Mouse (Mus musculus): Measurements from ENCODE around the gene 4930535I16Rik. TPM values are rescaled to one million over a fixed set of nuclear protein-coding genes. Genes with fewer than 3 reads are reported as not detected.

The 4930535I16Rik gene
- polyA plus RNA-seq (2015; fragmentation: Nextera tagmentation; extraction: Ambion mirVana): not detected in 2 replicates

DNA sequence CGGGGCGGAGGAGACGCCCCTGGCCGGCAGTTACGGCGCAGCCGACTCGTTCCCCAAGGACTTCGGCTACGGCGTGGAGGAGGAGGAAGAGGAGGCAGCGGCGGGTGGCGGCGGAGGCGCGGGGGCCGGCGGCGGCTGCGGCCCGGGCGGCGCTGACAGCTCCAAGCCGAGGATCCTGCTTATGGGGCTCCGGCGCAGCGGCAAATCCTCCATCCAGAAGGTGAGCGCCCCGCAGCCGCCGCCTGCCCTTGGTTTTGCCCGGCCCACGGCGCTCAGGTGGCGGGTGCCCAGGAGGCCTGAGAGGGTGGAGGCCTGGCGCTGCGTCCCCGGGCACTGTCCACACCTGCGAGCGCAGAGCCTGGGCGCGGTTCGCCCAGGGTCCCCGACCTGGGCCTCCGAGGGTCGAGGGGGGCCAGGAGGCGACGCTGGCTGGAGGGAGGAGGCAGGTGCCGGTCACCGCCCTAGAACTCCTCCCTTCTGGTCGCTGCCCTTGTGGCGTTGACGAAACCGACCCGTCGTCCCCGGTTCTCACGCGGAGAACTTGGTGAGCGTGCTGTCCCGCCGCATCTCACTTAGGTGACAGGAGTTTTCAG is at the start of gene 4930535I16Rik:
TSS of gene 4930535I16Rik (minus strand) at position 475 of the 593 bp plus-strand sequence.
- under 1% methylated on average over 42 of the region's 63 CpGs for WGBS
- H3K27me3 ChIP-seq (replicated peaks; ENCODE audit: control insufficient read depth, insufficient read depth, low read length): no peaks in the 10 kb centered on the region
- peak within 1 kb of the TSS; percentile 96 for H3K4me3 ChIP-seq (ENCODE audit: low read depth, low read length)
- H3K9me3 ChIP-seq (ENCODE audit: control insufficient read depth): no peaks in the 10 kb centered on the region
- H3K9ac ChIP-seq (ENCODE audit: low read depth, low read length): peak within 1 kb of the TSS; percentile 94
- H3K36me3 ChIP-seq (ENCODE audit: control insufficient read depth, insufficient read depth): peaks cover 20% of the 10 kb centered on the region
- H3K27ac ChIP-seq (ENCODE audit: low read depth, low read length): peak within 1 kb of the TSS; percentile 94
- H3K4me2 ChIP-seq (replicated peaks; ENCODE audit: low read depth): peak within 1 kb of the TSS; percentile 88
- peak; percentile 60 for ATAC-seq
- no peak for TF ChIP-seq CTCF (IDR thresholded peaks at IDR 0.05; ENCODE audit: low read depth)
- H3K4me1 ChIP-seq (replicated peaks; ENCODE audit: control insufficient read depth, insufficient read depth, low read length): 0 out of 2 replicates have a peak, but pooled peaks cover 4% of the 10 kb centered on the region

DNA sequence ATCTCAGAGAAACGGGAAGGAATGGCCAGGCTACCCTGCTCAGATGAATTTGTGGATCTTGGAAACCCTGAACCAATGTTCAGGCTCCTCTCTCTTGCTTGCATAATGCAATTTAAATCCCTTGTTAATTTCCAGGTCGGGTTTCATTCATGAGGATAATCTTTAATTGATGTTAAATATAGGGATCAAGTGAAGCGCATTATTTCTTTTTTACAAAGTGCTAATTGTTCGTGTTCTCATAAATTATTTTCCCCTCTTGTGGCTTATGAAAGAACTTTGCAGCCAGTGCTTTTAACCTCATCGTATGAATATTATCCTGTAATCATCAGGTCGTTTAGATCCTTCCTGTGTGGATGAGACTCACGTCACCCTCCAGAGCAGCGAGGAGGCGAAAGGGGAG is 44.9 kb upstream of the 4930535I16Rik start:
- no peak for ATAC-seq
- Histone ChIP-seq H3K27ac (ENCODE audit: low read depth, low read length) (no peak overlapping the region), H3K9me3 (ENCODE audit: control insufficient read depth) (no peaks in the 10 kb centered on the region), H3K4me1 (replicated peaks; ENCODE audit: control insufficient read depth, insufficient read depth, low read length) (no peaks in the 10 kb centered on the region; the same call in 1 of the 2 replicates), H3K9ac (ENCODE audit: low read depth, low read length) (no peak overlapping the region), H3K27me3 (replicated peaks; ENCODE audit: control insufficient read depth, insufficient read depth, low read length) (0 out of 2 replicates have a peak, but pooled peaks cover 6% of the 10 kb centered on the region), H3K4me3 (ENCODE audit: low read depth, low read length) (no peak overlapping the region), H3K4me2 (replicated peaks; ENCODE audit: low read depth) (no peak overlapping the region), H3K36me3 (ENCODE audit: control insufficient read depth, insufficient read depth) (no peaks in the 10 kb centered on the region)
- 68% methylated on average over 9 of the region's 9 CpGs for WGBS
- TF ChIP-seq CTCF (IDR thresholded peaks at IDR 0.05; ENCODE audit: low read depth): no peak

DNA sequence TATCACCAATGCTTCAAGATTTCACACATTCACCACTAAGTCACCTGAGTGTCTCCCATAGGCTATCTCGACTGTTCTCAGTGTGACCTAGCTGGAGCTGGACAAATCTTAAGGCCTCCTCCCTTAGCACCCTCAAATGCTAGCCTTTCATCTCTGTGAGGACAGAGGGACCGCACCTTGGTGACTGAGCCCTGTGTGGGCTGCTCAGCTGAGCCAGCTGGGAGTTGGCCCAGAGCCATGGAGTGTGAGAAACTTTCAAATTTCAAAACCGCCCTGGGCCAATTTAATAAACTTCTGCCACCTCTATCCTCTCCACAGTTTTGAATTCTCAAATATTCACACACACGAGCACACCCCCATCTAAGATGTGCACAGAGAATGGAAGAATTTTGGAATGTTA is 43.1 kb upstream of the 4930535I16Rik start:
- Histone ChIP-seq H3K36me3 (ENCODE audit: control insufficient read depth, insufficient read depth) (no peaks in the 10 kb centered on the region), H3K4me3 (ENCODE audit: low read depth, low read length) (no peak overlapping the region), H3K27ac (ENCODE audit: low read depth, low read length) (no peak overlapping the region), H3K9me3 (ENCODE audit: control insufficient read depth) (no peaks in the 10 kb centered on the region), H3K4me1 (replicated peaks; ENCODE audit: control insufficient read depth, insufficient read depth, low read length) (no peaks in the 10 kb centered on the region; the same call in 1 of the 2 replicates), H3K9ac (ENCODE audit: low read depth, low read length) (no peak overlapping the region), H3K27me3 (replicated peaks; ENCODE audit: control insufficient read depth, insufficient read depth, low read length) (0 out of 2 replicates have a peak, but pooled peaks cover 6% of the 10 kb centered on the region), H3K4me2 (replicated peaks; ENCODE audit: low read depth) (no peak overlapping the region)
- no peak for ATAC-seq
- 29% methylated on average over 4 of the region's 4 CpGs for WGBS
- TF ChIP-seq CTCF (IDR thresholded peaks at IDR 0.05; ENCODE audit: low read depth): no peak

DNA sequence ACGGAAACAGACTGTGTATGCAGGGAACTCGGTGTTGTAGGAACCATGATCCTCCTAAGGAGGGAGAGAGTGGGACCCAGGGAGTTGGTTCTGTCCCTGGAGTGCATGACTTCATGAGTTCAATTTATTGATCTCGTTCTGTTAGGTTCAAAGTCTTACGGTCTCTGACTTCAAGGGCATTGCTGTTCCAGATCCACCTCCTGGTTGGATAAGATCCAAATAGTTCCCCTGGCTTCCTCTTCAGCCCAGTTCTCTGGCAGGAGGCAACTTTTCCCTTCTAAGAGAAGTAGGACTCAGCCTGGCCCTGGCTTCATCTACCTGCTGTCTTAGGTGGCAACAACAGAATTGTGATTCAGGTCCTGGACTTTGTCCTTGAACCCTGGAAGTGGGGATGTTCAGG is 40.1 kb upstream of the 4930535I16Rik start:
- 51% methylated on average over 4 of the region's 4 CpGs for WGBS
- H3K4me3 ChIP-seq (ENCODE audit: low read depth, low read length): no peak overlapping the region
- H3K9me3 ChIP-seq (ENCODE audit: control insufficient read depth): no peaks in the 10 kb centered on the region
- H3K9ac ChIP-seq (ENCODE audit: low read depth, low read length): no peak overlapping the region
- H3K27ac ChIP-seq (ENCODE audit: low read depth, low read length): no peak overlapping the region
- no peaks in the 10 kb centered on the region for H3K36me3 ChIP-seq (ENCODE audit: control insufficient read depth, insufficient read depth)
- TF ChIP-seq CTCF (IDR thresholded peaks at IDR 0.05; ENCODE audit: low read depth): no peak
- H3K4me1 ChIP-seq (replicated peaks; ENCODE audit: control insufficient read depth, insufficient read depth, low read length): no peaks in the 10 kb centered on the region; the same call in 1 of the 2 replicates
- no peak for ATAC-seq
- no peak overlapping the region for H3K4me2 ChIP-seq (replicated peaks; ENCODE audit: low read depth)
- 0 out of 2 replicates have a peak, but pooled peaks cover 6% of the 10 kb centered on the region for H3K27me3 ChIP-seq (replicated peaks; ENCODE audit: control insufficient read depth, insufficient read depth, low read length)

DNA sequence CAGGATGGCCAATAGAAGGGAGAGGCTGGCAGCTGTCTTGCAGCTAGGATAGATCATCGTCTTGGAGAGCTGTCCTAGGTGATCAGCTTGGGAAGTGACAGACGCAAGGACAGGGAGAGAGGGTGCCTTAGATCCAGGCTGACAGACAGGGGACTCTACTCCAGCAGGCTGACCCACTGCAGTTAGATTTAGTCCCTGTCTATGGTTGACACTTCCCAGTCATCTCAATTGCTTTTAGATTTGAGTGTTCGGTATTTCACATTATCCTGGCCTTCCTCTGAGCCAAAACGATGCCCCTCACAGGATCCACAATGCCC is 39.6 kb upstream of the 4930535I16Rik start:
- no peak for ATAC-seq
- Histone ChIP-seq H3K9ac (ENCODE audit: low read depth, low read length) (no peak overlapping the region), H3K27ac (ENCODE audit: low read depth, low read length) (no peak overlapping the region), H3K27me3 (replicated peaks; ENCODE audit: control insufficient read depth, insufficient read depth, low read length) (0 out of 2 replicates have a peak, but pooled peaks cover 6% of the 10 kb centered on the region), H3K4me2 (replicated peaks; ENCODE audit: low read depth) (peak overlapping the region; percentile 51), H3K4me1 (replicated peaks; ENCODE audit: control insufficient read depth, insufficient read depth, low read length) (no peaks in the 10 kb centered on the region; the same call in 1 of the 2 replicates), H3K9me3 (ENCODE audit: control insufficient read depth) (no peaks in the 10 kb centered on the region), H3K4me3 (ENCODE audit: low read depth, low read length) (no peak overlapping the region), H3K36me3 (ENCODE audit: control insufficient read depth, insufficient read depth) (no peaks in the 10 kb centered on the region)
- no peak for TF ChIP-seq CTCF (IDR thresholded peaks at IDR 0.05; ENCODE audit: low read depth)
- WGBS: 62% methylated on average over 4 of the region's 4 CpGs

DNA sequence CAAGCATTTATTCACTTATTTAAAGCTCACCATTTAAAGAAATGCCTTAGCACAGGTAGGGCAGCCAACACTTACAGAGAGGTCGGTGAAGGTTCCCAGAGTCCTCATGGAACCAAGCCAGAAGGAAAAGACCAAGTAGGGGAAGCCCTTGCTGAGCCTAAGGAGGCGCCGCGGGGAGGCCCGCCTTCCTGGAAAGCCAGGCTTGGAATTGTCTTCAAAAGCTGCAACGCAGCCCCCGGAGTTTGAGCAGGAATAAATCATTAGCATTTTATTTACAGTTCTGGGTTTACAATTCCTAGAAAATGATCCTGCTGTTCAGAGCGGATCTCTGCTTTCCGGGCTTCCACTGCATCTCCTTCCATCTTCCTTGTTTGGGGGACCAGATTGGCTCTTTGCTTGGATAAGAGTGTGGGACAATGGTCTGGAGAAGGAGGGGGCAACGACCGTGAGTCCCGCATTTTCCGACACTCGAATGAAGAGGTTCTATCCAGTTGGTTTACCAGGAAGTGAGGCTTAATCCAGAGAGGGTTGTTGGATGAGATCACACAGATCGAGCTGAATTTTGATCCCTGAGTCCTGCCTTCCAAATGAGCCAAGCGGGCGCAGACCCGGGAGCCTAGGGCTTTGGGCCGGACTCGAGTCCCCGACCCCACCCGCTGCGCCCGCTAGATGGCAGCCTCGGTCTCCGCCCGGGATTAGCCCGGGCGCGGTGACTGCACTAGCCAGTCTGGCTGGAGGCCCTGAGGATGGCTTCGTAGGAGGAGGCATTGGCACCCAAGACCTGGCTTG is 39.1 kb upstream of the 4930535I16Rik start:
- no peaks in the 10 kb centered on the region for H3K36me3 ChIP-seq (ENCODE audit: control insufficient read depth, insufficient read depth)
- H3K9ac ChIP-seq (ENCODE audit: low read depth, low read length): no peak overlapping the region
- H3K27ac ChIP-seq (ENCODE audit: low read depth, low read length): no peak overlapping the region
- H3K9me3 ChIP-seq (ENCODE audit: control insufficient read depth): no peaks in the 10 kb centered on the region
- 0 out of 2 replicates have a peak, but pooled peaks cover 6% of the 10 kb centered on the region for H3K27me3 ChIP-seq (replicated peaks; ENCODE audit: control insufficient read depth, insufficient read depth, low read length)
- TF ChIP-seq CTCF (IDR thresholded peaks at IDR 0.05; ENCODE audit: low read depth): peak; percentile 91
- WGBS: 5% methylated on average over 31 of the region's 31 CpGs
- ATAC-seq: peak; percentile 61
- H3K4me2 ChIP-seq (replicated peaks; ENCODE audit: low read depth): peak overlapping the region; percentile 51
- peak overlapping the region; percentile 11; the same call in 1 of the 2 replicates for H3K4me3 ChIP-seq (ENCODE audit: low read depth, low read length)
- H3K4me1 ChIP-seq (replicated peaks; ENCODE audit: control insufficient read depth, insufficient read depth, low read length): no peaks in the 10 kb centered on the region; the same call in 1 of the 2 replicates

Data from intestine, postnatal 0 days (tissue).